ENCODE assay signal across 8 mouse cellular contexts in the genomic region with DNA sequence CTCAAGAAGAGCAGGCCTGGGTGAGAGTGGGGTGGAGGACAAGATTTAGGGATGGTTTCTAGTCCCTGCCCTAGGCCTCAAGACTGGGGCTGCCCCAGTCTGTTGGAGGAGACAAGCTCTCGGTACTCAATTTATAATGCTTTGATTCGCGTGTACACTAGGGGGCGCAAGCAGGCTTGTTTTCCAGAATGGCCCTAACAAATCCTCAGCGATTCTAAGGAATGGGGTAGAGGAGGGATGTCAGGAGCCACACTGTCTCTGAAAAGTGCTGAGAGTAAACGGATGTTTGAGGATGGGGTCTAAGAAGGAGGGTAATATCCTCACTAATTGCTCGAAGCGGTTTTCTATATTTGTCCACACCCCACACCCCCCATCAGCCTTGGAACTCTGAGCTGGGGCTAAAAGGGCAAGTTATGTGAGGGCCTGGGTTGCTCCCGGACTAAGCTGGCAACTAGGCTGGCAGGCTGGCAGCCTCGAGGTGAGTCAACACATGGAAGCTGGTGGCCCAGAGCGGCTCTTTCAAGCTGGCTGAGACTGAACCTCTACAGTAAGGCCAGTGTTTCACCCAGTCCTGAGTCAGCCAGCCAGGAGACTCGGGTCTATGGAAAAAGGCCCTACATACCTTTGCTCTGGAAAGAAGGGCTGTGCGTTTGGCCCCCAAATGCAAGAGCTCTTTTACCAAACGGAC.
DNase-seq lines count a peak whose midpoint lies in the region; ATAC-seq lines count a peak whose summit lies in the region.

No protein-coding gene starts in this region.

- no peak overlapping the region for H3K4me3 ChIP-seq in intestine, embryonic 14.5 days (ENCODE audit: low read depth, low read length)

- WGBS in intestine, embryonic 14.5 days, result 31% methylated on average over 14 of the region's 14 CpGs

- ATAC-seq in intestine, embryonic 14.5 days (replicated peaks; ENCODE audit: low FRiP score, low TSS enrichment, low read depth), result peak; percentile 71

- H3K27me3 ChIP-seq in intestine, embryonic 14.5 days (replicated peaks; ENCODE audit: control insufficient read depth, insufficient read depth, low read length), result no peaks in the 10 kb centered on the region

- H3K4me2 ChIP-seq in intestine, embryonic 14.5 days (ENCODE audit: low read length), result 0 out of 2 replicates have a peak overlapping the region, but pooled peaks have one; percentile 6

- no peak overlapping the region for H3K9ac ChIP-seq in intestine, embryonic 14.5 days (ENCODE audit: low read length)

- DNase-seq in adrenal gland, adult (ENCODE audit: inconsistent age in 2 of 2, low spot score in 1 of 2), result peak; percentile 75 to 95
- peak; percentile 94 for DNase-seq in embryo, embryonic 10 days (ENCODE audit: low spot score)
- peak; percentile 82 for DNase-seq in gastrocnemius, postnatal 14 days
- peak; percentile 95 for DNase-seq in intestine, embryonic 14.5 days (ENCODE audit: low spot score)
- peak; percentile 86 for DNase-seq in left cerebral cortex, postnatal 10 days (ENCODE audit: extremely low spot score in 1 of 2, low spot score in 2 of 2)
- peak; percentile 90 for DNase-seq in mesoderm, embryonic 11.5 days (ENCODE audit: low read depth, low spot score)
- DNase-seq in right cerebral cortex, postnatal 4 days, result peak; percentile 89
- peak; percentile 71 for DNase-seq in yolk sac, embryonic 10.5 days (ENCODE audit: low spot score)

- H3K27ac ChIP-seq in intestine, embryonic 14.5 days (ENCODE audit: low read depth), result peak overlapping the region; percentile 47; the same call in 1 of the 2 replicates

- H3K9me3 ChIP-seq in intestine, embryonic 14.5 days (ENCODE audit: control insufficient read depth, low read length), result no peaks in the 10 kb centered on the region

- H3K36me3 ChIP-seq in intestine, embryonic 14.5 days (ENCODE audit: control insufficient read depth, insufficient read depth, low read length), result no peaks in the 10 kb centered on the region

- intact Hi-C loops in gastrocnemius, postnatal 14 days (cut with DNase I; ENCODE audit: low total_unique reads), result loop anchor here (10.0 kb wide), 2 partner anchors 58 to 298 kb away; no protein-coding TSS in a partner anchor
- intact Hi-C loops in left cerebral cortex, postnatal 10 days (cut with DNase I), result loop anchor here (5.0 to 10.0 kb wide), 2 partner anchors 298 to 740 kb away; no protein-coding TSS in a partner anchor

- 0 out of 2 replicates have a peak, but pooled peaks cover 3% of the 10 kb centered on the region for H3K4me1 ChIP-seq in intestine, embryonic 14.5 days (replicated peaks; ENCODE audit: control insufficient read depth, insufficient read depth, low read length)
